In genomic region chr6:50456706-50457105, GRCm38 (mm10) we compare ENCODE assay signal across 8 mouse cellular contexts. TPM values are rescaled to one million over a fixed set of nuclear protein-coding genes. Genes with fewer than 3 reads are reported as not detected.
DNase-seq lines count a peak whose midpoint lies in the region; ATAC-seq lines count a peak whose summit lies in the region.

No protein-coding gene starts in this region.

- no peak for ATAC-seq in liver, embryonic 11.5 days (replicated peaks; ENCODE audit: low FRiP score)
- ATAC-seq in intestine, embryonic 16.5 days, result no peak
- ATAC-seq in neural tube, embryonic 14.5 days (ENCODE audit: low read depth), result no peak

- H3K36me3 ChIP-seq in liver, embryonic 11.5 days (ENCODE audit: control insufficient read depth, insufficient read depth, low read length), result no peaks in the 10 kb centered on the region
- H3K36me3 ChIP-seq in intestine, embryonic 16.5 days (ENCODE audit: control insufficient read depth, insufficient read depth, low read length), result no peaks in the 10 kb centered on the region
- no peaks in the 10 kb centered on the region for H3K36me3 ChIP-seq in neural tube, embryonic 14.5 days (ENCODE audit: control insufficient read depth, insufficient read depth, low read length)

- H3K4me2 ChIP-seq in liver, embryonic 11.5 days, result peak overlapping the region; percentile 98
- peak overlapping the region; percentile 95; the same call in 1 of the 2 replicates for H3K4me2 ChIP-seq in intestine, embryonic 16.5 days (ENCODE audit: low read depth, low read length)
- H3K4me2 ChIP-seq in neural tube, embryonic 14.5 days (ENCODE audit: low read depth, low read length), result peak overlapping the region; percentile 96

- WGBS in liver, embryonic 11.5 days, result 72% methylated on average over 14 of the region's 14 CpGs
- WGBS in intestine, embryonic 16.5 days, result 62% methylated on average over 14 of the region's 14 CpGs
- 48% methylated on average over 14 of the region's 14 CpGs for WGBS in neural tube, embryonic 14.5 days

- H3K9ac ChIP-seq in liver, embryonic 11.5 days (ENCODE audit: low read depth, low read length), result no peak overlapping the region
- no peak overlapping the region for H3K9ac ChIP-seq in intestine, embryonic 16.5 days (ENCODE audit: low read depth, low read length)
- no peak overlapping the region for H3K9ac ChIP-seq in neural tube, embryonic 14.5 days (replicated peaks; ENCODE audit: low read depth, low read length)

- no peak overlapping the region for H3K27ac ChIP-seq in liver, embryonic 11.5 days (ENCODE audit: low read depth, low read length)
- H3K27ac ChIP-seq in intestine, embryonic 16.5 days (ENCODE audit: low read length), result no peak overlapping the region
- H3K27ac ChIP-seq in neural tube, embryonic 14.5 days (ENCODE audit: low read depth, low read length), result no peak overlapping the region

- no peaks in the 10 kb centered on the region for H3K9me3 ChIP-seq in liver, embryonic 11.5 days (ENCODE audit: control insufficient read depth, low read length)
- H3K9me3 ChIP-seq in intestine, embryonic 16.5 days (ENCODE audit: control insufficient read depth, low read length), result no peaks in the 10 kb centered on the region
- no peaks in the 10 kb centered on the region for H3K9me3 ChIP-seq in neural tube, embryonic 14.5 days (ENCODE audit: control insufficient read depth, low read length)

- DNase-seq in liver, embryonic 11.5 days (ENCODE audit: low spot score), result no peak
- no peak for DNase-seq in liver
- peak; percentile 48 to 49 for DNase-seq in cerebellum, postnatal 14 days
- no peak for DNase-seq in urinary bladder, adult 18-20 months (ENCODE audit: low spot score in 2 of 2)
- no peak for DNase-seq in lung, postnatal 36 days
- DNase-seq in urinary bladder, postnatal 10 days (ENCODE audit: low spot score), result no peak

- peaks cover 3% of the 10 kb centered on the region for H3K27me3 ChIP-seq in liver, embryonic 11.5 days (replicated peaks; ENCODE audit: control insufficient read depth, insufficient read depth, low read length)
- H3K27me3 ChIP-seq in intestine, embryonic 16.5 days (replicated peaks; ENCODE audit: control insufficient read depth, insufficient read depth, low read length), result no peaks in the 10 kb centered on the region
- H3K27me3 ChIP-seq in neural tube, embryonic 14.5 days (ENCODE audit: control insufficient read depth, insufficient read depth, low read length), result no peaks in the 10 kb centered on the region

- H3K4me1 ChIP-seq in liver, embryonic 11.5 days (replicated peaks; ENCODE audit: control insufficient read depth, insufficient read depth, low read length), result no peaks in the 10 kb centered on the region
- peaks cover 21% of the 10 kb centered on the region for H3K4me1 ChIP-seq in intestine, embryonic 16.5 days (ENCODE audit: control insufficient read depth, insufficient read depth, low read length)
- H3K4me1 ChIP-seq in neural tube, embryonic 14.5 days (ENCODE audit: control insufficient read depth, insufficient read depth, low read length), result peaks cover 4% of the 10 kb centered on the region; the same call in 1 of the 2 replicates

- H3K4me3 ChIP-seq in liver, embryonic 11.5 days (ENCODE audit: low read depth, low read length), result peak overlapping the region; percentile 61; the same call in 1 of the 2 replicates
- H3K4me3 ChIP-seq in intestine, embryonic 16.5 days (ENCODE audit: low read length), result no peak overlapping the region
- H3K4me3 ChIP-seq in neural tube, embryonic 14.5 days (ENCODE audit: low read depth, low read length), result peak overlapping the region; percentile 60

RNA-seq across cellular contexts. Expression of gene Osbpl3, which starts 0.7 kb away (rescaled TPM):
- 2.5 and 2.8 TPM in 2 replicates for polyA plus RNA-seq in liver, embryonic 11.5 days (2014; fragmentation: Nextera tagmentation; extraction: Ambion mirVana)
- polyA plus RNA-seq in intestine, embryonic 16.5 days (2015; fragmentation: Nextera tagmentation; extraction: Ambion mirVana), result 7.0 and 9.0 TPM in 2 replicates
- polyA plus RNA-seq in neural tube, embryonic 14.5 days (2014; fragmentation: Nextera tagmentation; extraction: Ambion mirVana), result 3.2 and 7.0 TPM in 2 replicates

Comparison
In these comparisons a context has a peak if more than half of its experiments do, and no peak if none do; other contexts are left out.
1. DNase-seq: peak in cerebellum, postnatal 14 days (2 of 2); none in liver, embryonic 11.5 days (single experiment), liver (single experiment), urinary bladder, adult 18-20 months (0 of 2), lung, postnatal 36 days (single experiment) and urinary bladder, postnatal 10 days (single experiment).
2. Peak in every context shown above with its lines, with median percentiles within 50 percentile points of each other: H3K4me2 ChIP-seq.